Mouse (Mus musculus) limb, embryonic 11.5 days (tissue): Measurements from ENCODE around the gene Ostn. TPM values are rescaled to one million over a fixed set of nuclear protein-coding genes. Genes with fewer than 3 reads are reported as not detected.

Experiments used
- ATAC-seq: fragments of 200-750 bp; cut with Nextera tagmentation; 2 replicates; pipeline ENCODE4 v1.8.0; 2017; ENCODE audit warnings: low read depth; ENCODE audit not compliant: insufficient number of reproducible peaks, low FRiP score, low TSS enrichment
- DNase-seq: peaks from one replicate; pipeline ENCODE4 v3.0.0-alpha.2; 2015; ENCODE audit warnings: low spot score
- H3K27ac ChIP-seq: fragments of 300-500 bp; sonication (generic); replicated peaks from 2 replicates; pipeline ENCODE4 v1.5.1; 2014; ENCODE audit warnings: low read depth, mild to moderate bottlenecking, low read length
- H3K27me3 ChIP-seq: fragments of 300-500 bp; sonication (generic); 2 replicates; pipeline ENCODE4 v1.6.1; 2014; ENCODE audit warnings: mild to moderate bottlenecking, low read length, mixed read lengths; ENCODE audit not compliant: control insufficient read depth, insufficient read depth
- H3K36me3 ChIP-seq: fragments of 300-500 bp; sonication (generic); 2 replicates; pipeline ENCODE4 v1.6.1; 2014; ENCODE audit warnings: mild to moderate bottlenecking, low read length, moderate library complexity, mixed read lengths; ENCODE audit not compliant: control insufficient read depth, insufficient read depth
- H3K4me1 ChIP-seq: fragments of 300-500 bp; sonication (generic); 2 replicates; pipeline ENCODE4 v1.6.1; 2014; ENCODE audit warnings: low read length, mixed read lengths; ENCODE audit not compliant: control insufficient read depth, insufficient read depth
- H3K4me2 ChIP-seq: fragments of 300-500 bp; sonication (generic); 2 replicates; pipeline ENCODE4 v1.6.1; 2014; ENCODE audit warnings: low read depth, mild to moderate bottlenecking, moderate library complexity; ENCODE audit not compliant: severe bottlenecking
- H3K4me3 ChIP-seq: fragments of 300-500 bp; sonication (generic); 2 replicates; pipeline ENCODE4 v1.5.1; 2014; ENCODE audit warnings: low read depth, low read length
- H3K9ac ChIP-seq: fragments of 300-500 bp; sonication (generic); 2 replicates; pipeline ENCODE4 v1.6.1; 2014; ENCODE audit warnings: mild to moderate bottlenecking, low read length
- H3K9me3 ChIP-seq: fragments of 300-500 bp; sonication (generic); 2 replicates; pipeline ENCODE4 v1.6.1; 2016; ENCODE audit warnings: low read length; ENCODE audit not compliant: control insufficient read depth
- WGBS: fragments of 180-500 bp; shearing (Covaris S2); extraction: QIAGEN DNeasy Blood & Tissue Kit; methylation state at CpG from one replicate; pipeline ENCODE4 v1.1.7; 2014; 5-methylcytosine and 5-hydroxymethylcytosine counted together
- polyA plus RNA-seq: library from polyadenylated mRNA; unstranded; fragments of >200 nt; fragmentation: Nextera tagmentation; extraction: Ambion mirVana; gene quantifications from 2 replicates; pipeline ENCODE4 v1.2.1, GENCODE M21; 2014

Gene Ostn
- polyA plus RNA-seq, 1 experiment from 2014 or later = not detected

- no peaks in the 10 kb centered on the region for H3K36me3 ChIP-seq
- no peak overlapping the region for H3K9ac ChIP-seq
- H3K4me2 ChIP-seq = no peak overlapping the region
- DNase-seq (no peak), ATAC-seq (no peak)
- H3K27me3 ChIP-seq = no peaks in the 10 kb centered on the region
- no peak overlapping the region for H3K27ac ChIP-seq
- H3K4me3 ChIP-seq = no peak overlapping the region
- no peaks in the 10 kb centered on the region for H3K9me3 ChIP-seq
- WGBS = 83% methylated on average over 1 of the region's 1 CpGs
- no peaks in the 10 kb centered on the region for H3K4me1 ChIP-seq
Measured at GRCm38 (mm10) chr16:27348359-27348758, 41.1 kb downstream of the Ostn start.

GRCm38 (mm10) chr16:27349235-27349634 is 41.9 kb downstream of the Ostn start:
- Histone ChIP-seq H3K4me3 (no peak overlapping the region), H3K4me1 (no peaks in the 10 kb centered on the region), H3K36me3 (no peaks in the 10 kb centered on the region), H3K4me2 (no peak overlapping the region), H3K9ac (no peak overlapping the region), H3K9me3 (no peaks in the 10 kb centered on the region), H3K27me3 (no peaks in the 10 kb centered on the region), H3K27ac (no peak overlapping the region)
- no peak for DNase-seq
- no peak for ATAC-seq
- WGBS = 95% methylated on average over 2 of the region's 2 CpGs

- Histone ChIP-seq H3K9me3 (no peaks in the 10 kb centered on the region), H3K27ac (no peak overlapping the region), H3K9ac (no peak overlapping the region), H3K27me3 (no peaks in the 10 kb centered on the region), H3K36me3 (no peaks in the 10 kb centered on the region), H3K4me3 (no peak overlapping the region), H3K4me1 (no peaks in the 10 kb centered on the region), H3K4me2 (no peak overlapping the region)
- WGBS = 89% methylated on average over 7 of the region's 7 CpGs
- ATAC-seq = no peak
- no peak for DNase-seq
Measured at GRCm38 (mm10) chr16:27349878-27350532, 42.7 kb downstream of the Ostn start.

GRCm38 (mm10) chr16:27354464-27354863 is 47.2 kb downstream of the Ostn start:
- H3K9ac ChIP-seq = no peak overlapping the region
- H3K36me3 ChIP-seq = no peaks in the 10 kb centered on the region
- 89% methylated on average over 2 of the region's 2 CpGs for WGBS
- H3K27me3 ChIP-seq = no peaks in the 10 kb centered on the region
- H3K4me2 ChIP-seq = no peak overlapping the region
- H3K27ac ChIP-seq = no peak overlapping the region
- ATAC-seq = no peak
- H3K4me1 ChIP-seq = no peaks in the 10 kb centered on the region
- DNase-seq = no peak
- no peaks in the 10 kb centered on the region for H3K9me3 ChIP-seq
- no peak overlapping the region for H3K4me3 ChIP-seq

GRCm38 (mm10) chr16:27360059-27360458 is 52.8 kb downstream of the Ostn start:
- DNase-seq (no peak), ATAC-seq (no peak)
- H3K4me2 ChIP-seq = no peak overlapping the region
- H3K4me1 ChIP-seq = no peaks in the 10 kb centered on the region
- H3K9me3 ChIP-seq = no peaks in the 10 kb centered on the region
- no peak overlapping the region for H3K4me3 ChIP-seq
- 98% methylated on average over 1 of the region's 1 CpGs for WGBS
- no peak overlapping the region for H3K9ac ChIP-seq
- H3K27ac ChIP-seq = no peak overlapping the region
- no peaks in the 10 kb centered on the region for H3K27me3 ChIP-seq
- no peaks in the 10 kb centered on the region for H3K36me3 ChIP-seq

- Histone ChIP-seq H3K4me3 (no peak within 1 kb of the TSS), H3K9me3 (no peaks in the 10 kb centered on the region), H3K27ac (no peak within 1 kb of the TSS), H3K27me3 (no peaks in the 10 kb centered on the region), H3K36me3 (no peaks in the 10 kb centered on the region), H3K4me1 (0 out of 2 replicates have a peak, but pooled peaks cover 2% of the 10 kb centered on the region), H3K9ac (no peak within 1 kb of the TSS), H3K4me2 (no peak within 1 kb of the TSS)
- ATAC-seq (no peak), DNase-seq (no peak)
- WGBS = 45% methylated on average over 8 of the region's 8 CpGs
Measured at GRCm38 (mm10) chr16:27370191-27370590, 62.9 kb downstream of the Ostn start, which contains the start of gene Uts2b. TSS of gene Uts2b (minus strand) at chr16:27370239.

- H3K27me3 ChIP-seq = no peaks in the 10 kb centered on the region
- 0 out of 2 replicates have a peak, but pooled peaks cover 2% of the 10 kb centered on the region for H3K4me1 ChIP-seq
- 60% methylated on average over 2 of the region's 2 CpGs for WGBS
- no peak overlapping the region for H3K4me3 ChIP-seq
- no peak for ATAC-seq
- no peak for DNase-seq
- H3K9me3 ChIP-seq = no peaks in the 10 kb centered on the region
- H3K9ac ChIP-seq = no peak overlapping the region
- H3K36me3 ChIP-seq = no peaks in the 10 kb centered on the region
- H3K27ac ChIP-seq = no peak overlapping the region
- H3K4me2 ChIP-seq = no peak overlapping the region
Measured at GRCm38 (mm10) chr16:27370700-27371099, 63.4 kb downstream of the Ostn start.

GRCm38 (mm10) chr16:27374139-27374538 is 66.8 kb downstream of the Ostn start:
- Histone ChIP-seq H3K4me2 (no peak overlapping the region), H3K36me3 (no peaks in the 10 kb centered on the region), H3K9ac (no peak overlapping the region), H3K9me3 (no peaks in the 10 kb centered on the region), H3K27ac (no peak overlapping the region), H3K27me3 (no peaks in the 10 kb centered on the region), H3K4me1 (no peaks in the 10 kb centered on the region), H3K4me3 (no peak overlapping the region)
- DNase-seq (no peak), ATAC-seq (no peak)
- WGBS = 68% methylated on average over 3 of the region's 3 CpGs

GRCm38 (mm10) chr16:27375318-27375717 is 68.0 kb downstream of the Ostn start:
- no peak for ATAC-seq
- Histone ChIP-seq H3K36me3 (no peaks in the 10 kb centered on the region), H3K4me3 (no peak overlapping the region), H3K9ac (no peak overlapping the region), H3K27me3 (no peaks in the 10 kb centered on the region), H3K9me3 (no peaks in the 10 kb centered on the region), H3K4me2 (no peak overlapping the region), H3K4me1 (no peaks in the 10 kb centered on the region), H3K27ac (no peak overlapping the region)
- DNase-seq = no peak
- 88% methylated on average over 2 of the region's 2 CpGs for WGBS
